Comparison of ENCODE assay signal across 13 mouse cellular contexts in the genomic region with DNA sequence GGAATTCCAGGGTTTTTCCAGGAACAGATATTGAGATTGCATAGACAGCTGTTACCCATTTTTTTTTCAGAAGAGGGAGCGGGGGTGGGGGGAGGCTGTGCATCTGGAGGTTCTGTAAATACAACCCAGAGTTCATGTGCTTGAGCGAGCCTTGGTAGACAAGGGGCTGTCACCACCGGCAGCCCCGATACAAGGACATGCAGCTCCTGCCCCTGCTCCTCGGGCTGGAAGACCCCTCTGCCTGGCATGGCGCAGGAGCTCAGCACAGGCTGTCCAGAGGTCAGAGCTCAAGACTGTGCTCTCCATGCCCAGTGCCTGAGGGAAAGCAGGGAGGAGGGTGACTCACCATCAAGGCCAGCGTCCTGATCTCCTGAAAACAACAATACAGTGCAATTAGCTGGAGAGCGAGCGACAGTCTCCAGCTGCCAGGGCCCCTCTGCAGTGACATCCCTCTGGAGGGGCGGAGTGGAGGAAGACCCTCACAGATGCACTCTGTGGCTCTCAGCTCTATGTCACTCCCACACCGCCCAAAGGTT.
DNase-seq lines count a peak whose midpoint lies in the region; ATAC-seq and TF ChIP-seq lines count a peak whose summit lies in the region.
"Had no signal": no experiment of that assay in that cellular context is flagged by ENCODE, and none has a peak within 500 bp of the region (broad histone marks: within the 10 kb centered on the region; RNA-seq: fewer than 3 reads in every experiment).

No protein-coding gene starts in this region.

- no peak overlapping the region for H3K4me2 ChIP-seq in heart, embryonic 12.5 days
- H3K4me2 ChIP-seq in heart, embryonic 11.5 days = no peak overlapping the region
- no peak overlapping the region for H3K4me2 ChIP-seq in lung, postnatal 0 days (replicated peaks; ENCODE audit: low read depth, low read length)
- peak overlapping the region; percentile 21; the same call in 1 of the 2 replicates for H3K4me2 ChIP-seq in embryonic facial prominence, embryonic 13.5 days
- 0 out of 2 replicates have a peak overlapping the region, but pooled peaks have one; percentile 10 for H3K4me2 ChIP-seq in stomach, embryonic 14.5 days (replicated peaks; ENCODE audit: low read depth, low read length)
- H3K4me2 ChIP-seq: liver, embryonic 12.5 days; midbrain, embryonic 12.5 days had no signal

- no peaks in the 10 kb centered on the region for H3K27me3 ChIP-seq in heart, embryonic 12.5 days (replicated peaks)
- no peaks in the 10 kb centered on the region for H3K27me3 ChIP-seq in heart, embryonic 11.5 days (ENCODE audit: control insufficient read depth, insufficient read depth, low read length)
- no peaks in the 10 kb centered on the region for H3K27me3 ChIP-seq in lung, postnatal 0 days (replicated peaks; ENCODE audit: insufficient read depth, low read length)
- no peaks in the 10 kb centered on the region for H3K27me3 ChIP-seq in embryonic facial prominence, embryonic 13.5 days
- H3K27me3 ChIP-seq in stomach, embryonic 14.5 days (ENCODE audit: control insufficient read depth, insufficient read depth, low read length) = no peaks in the 10 kb centered on the region
- H3K27me3 ChIP-seq: midbrain, embryonic 12.5 days had no signal

- 0 out of 2 replicates have a peak, but pooled peaks have one; percentile 12 for ATAC-seq in heart, embryonic 12.5 days (ENCODE audit: insufficient number of reproducible peaks, low FRiP score)
- no peak for ATAC-seq in heart, embryonic 11.5 days (replicated peaks; ENCODE audit: insufficient number of reproducible peaks, low FRiP score, low TSS enrichment)
- peak; percentile 86 for ATAC-seq in lung, postnatal 0 days
- peak; percentile 21; the same call in 1 of the 2 replicates for ATAC-seq in embryonic facial prominence, embryonic 13.5 days (ENCODE audit: insufficient number of reproducible peaks, insufficient read depth, low FRiP score, low TSS enrichment, low read depth)
- ATAC-seq in stomach, embryonic 14.5 days (ENCODE audit: insufficient number of reproducible peaks, insufficient read depth, low FRiP score, low read depth) = 0 out of 2 replicates have a peak, but pooled peaks have one; percentile 48
- ATAC-seq: hindbrain, postnatal 0 days; liver, embryonic 12.5 days had no signal

- 59% methylated on average over 11 of the region's 11 CpGs for WGBS in heart, embryonic 12.5 days
- WGBS in heart, embryonic 11.5 days (ENCODE audit: insufficient replicate concordance) = 60% methylated on average over 11 of the region's 11 CpGs
- 40% methylated on average over 11 of the region's 11 CpGs for WGBS in lung, postnatal 0 days
- WGBS in embryonic facial prominence, embryonic 13.5 days = 26% methylated on average over 11 of the region's 11 CpGs
- WGBS in stomach, embryonic 14.5 days = 40% methylated on average over 11 of the region's 11 CpGs

- 0 out of 2 replicates have a peak, but pooled peaks cover 4% of the 10 kb centered on the region for H3K4me1 ChIP-seq in heart, embryonic 12.5 days (replicated peaks)
- H3K4me1 ChIP-seq in heart, embryonic 11.5 days (ENCODE audit: control insufficient read depth, insufficient read depth, low read length) = peaks cover 7% of the 10 kb centered on the region; the same call in 1 of the 2 replicates
- H3K4me1 ChIP-seq in lung, postnatal 0 days (ENCODE audit: insufficient read depth, low read depth, low read length) = no peaks in the 10 kb centered on the region
- H3K4me1 ChIP-seq in embryonic facial prominence, embryonic 13.5 days = peaks cover 16% of the 10 kb centered on the region
- H3K4me1 ChIP-seq in stomach, embryonic 14.5 days (ENCODE audit: control insufficient read depth, insufficient read depth, low read length) = peaks cover 7% of the 10 kb centered on the region; the same call in 1 of the 2 replicates
- H3K4me1 ChIP-seq: liver, embryonic 12.5 days; midbrain, embryonic 12.5 days had no signal

- no peak for TF ChIP-seq EP300 in lung, postnatal 0 days (IDR thresholded peaks at IDR 0.05)

- H3K9ac ChIP-seq in heart, embryonic 12.5 days = no peak overlapping the region
- no peak overlapping the region for H3K9ac ChIP-seq in heart, embryonic 11.5 days (ENCODE audit: low read depth, low read length)
- no peak overlapping the region for H3K9ac ChIP-seq in lung, postnatal 0 days (replicated peaks; ENCODE audit: low read depth)
- H3K9ac ChIP-seq in embryonic facial prominence, embryonic 13.5 days = 0 out of 2 replicates have a peak overlapping the region, but pooled peaks have one; percentile 6
- H3K9ac ChIP-seq in stomach, embryonic 14.5 days (replicated peaks; ENCODE audit: low read depth, low read length) = no peak overlapping the region
- H3K9ac ChIP-seq: liver, embryonic 12.5 days; midbrain, embryonic 12.5 days had no signal

- peak; percentile 83 for DNase-seq in lung, postnatal 0 days (ENCODE audit: low spot score)
- DNase-seq in lung, postnatal 25 days (ENCODE audit: low spot score) = no peak
- no peak for DNase-seq in left cerebral cortex, adult 2 months (ENCODE audit: extremely low spot score in 1 of 2, low spot score in 2 of 2)
- DNase-seq in thymus, postnatal 25 days = no peak
- DNase-seq: B cell, adult 2 months; cerebellum, adult 2 months had no signal

- intact Hi-C loops in left cerebral cortex, adult 2 months (cut with DNase I) = no loop called here

- TF ChIP-seq CTCF in lung, postnatal 0 days (IDR thresholded peaks at IDR 0.05) = no peak
- no peak for TF ChIP-seq CTCF in left cerebral cortex, adult 2 months (IDR thresholded peaks at IDR 0.05)

- H3K27ac ChIP-seq in heart, embryonic 12.5 days (ENCODE audit: poor library complexity, severe bottlenecking) = no peak overlapping the region
- no peak overlapping the region for H3K27ac ChIP-seq in heart, embryonic 11.5 days (ENCODE audit: low read depth, low read length)
- peak overlapping the region; percentile 33; the same call in 1 of the 2 replicates for H3K27ac ChIP-seq in lung, postnatal 0 days (ENCODE audit: low read length)
- H3K27ac ChIP-seq in embryonic facial prominence, embryonic 13.5 days = peak overlapping the region; percentile 66
- peak overlapping the region; percentile 33; the same call in 1 of the 2 replicates for H3K27ac ChIP-seq in stomach, embryonic 14.5 days (ENCODE audit: low read length)
- H3K27ac ChIP-seq in left cerebral cortex, adult 2 months = no peak overlapping the region
- H3K27ac ChIP-seq: hindbrain, postnatal 0 days; liver, embryonic 12.5 days; midbrain, embryonic 12.5 days had no signal

- no peak overlapping the region for H3K4me3 ChIP-seq in heart, embryonic 12.5 days
- no peak overlapping the region for H3K4me3 ChIP-seq in heart, embryonic 11.5 days (ENCODE audit: low read depth, low read length)
- H3K4me3 ChIP-seq in lung, postnatal 0 days (ENCODE audit: low read depth, low read length) = no peak overlapping the region
- H3K4me3 ChIP-seq in embryonic facial prominence, embryonic 13.5 days = no peak overlapping the region
- no peak overlapping the region for H3K4me3 ChIP-seq in stomach, embryonic 14.5 days (ENCODE audit: low read depth, low read length)
- no peak overlapping the region for H3K4me3 ChIP-seq in left cerebral cortex, adult 2 months
- H3K4me3 ChIP-seq: liver, embryonic 12.5 days; midbrain, embryonic 12.5 days had no signal

- H3K36me3 ChIP-seq in heart, embryonic 12.5 days = peaks cover 43% of the 10 kb centered on the region
- H3K36me3 ChIP-seq in heart, embryonic 11.5 days (ENCODE audit: control insufficient read depth, insufficient read depth, low read length) = peaks cover 10% of the 10 kb centered on the region
- H3K36me3 ChIP-seq in lung, postnatal 0 days (ENCODE audit: insufficient read depth, low read length) = no peaks in the 10 kb centered on the region
- peaks cover 30% of the 10 kb centered on the region for H3K36me3 ChIP-seq in embryonic facial prominence, embryonic 13.5 days
- H3K36me3 ChIP-seq in stomach, embryonic 14.5 days (ENCODE audit: control insufficient read depth, insufficient read depth, low read length) = no peaks in the 10 kb centered on the region
- H3K36me3 ChIP-seq: midbrain, embryonic 12.5 days had no signal

- H3K9me3 ChIP-seq in heart, embryonic 12.5 days (replicated peaks) = peaks cover 22% of the 10 kb centered on the region
- H3K9me3 ChIP-seq in heart, embryonic 11.5 days (replicated peaks; ENCODE audit: control insufficient read depth, low read length) = peaks cover 10% of the 10 kb centered on the region
- no peaks in the 10 kb centered on the region for H3K9me3 ChIP-seq in lung, postnatal 0 days (ENCODE audit: low read length)
- peaks cover 20% of the 10 kb centered on the region for H3K9me3 ChIP-seq in embryonic facial prominence, embryonic 13.5 days
- peaks cover 21% of the 10 kb centered on the region for H3K9me3 ChIP-seq in stomach, embryonic 14.5 days (ENCODE audit: control insufficient read depth, low read depth, low read length)

Comparison
In these comparisons a context has a peak if more than half of its experiments do, and no peak if none do; other contexts are left out.
1. H3K27ac ChIP-seq: peak in lung, postnatal 0 days (single experiment), embryonic facial prominence, embryonic 13.5 days (single experiment) and stomach, embryonic 14.5 days (single experiment); none in heart, embryonic 12.5 days (single experiment), heart, embryonic 11.5 days (single experiment) and left cerebral cortex, adult 2 months (single experiment).
2. H3K4me2 ChIP-seq: peak in embryonic facial prominence, embryonic 13.5 days (single experiment) and stomach, embryonic 14.5 days (single experiment); none in heart, embryonic 12.5 days (single experiment), heart, embryonic 11.5 days (single experiment) and lung, postnatal 0 days (single experiment).